Mouse (Mus musculus): ENCODE results near the gene Aasdh.

- TF ChIP-seq CTCF (IDR thresholded peaks at IDR 0.05; ENCODE audit: low read depth) = no peak
- no peak for TF ChIP-seq EP300 (IDR thresholded peaks at IDR 0.05; ENCODE audit: low read depth)
These were observed 12.2 kb downstream of the Aasdh start for GRCm38 (mm10) chr5:76893084-76893483.

Data from liver, postnatal 0 days (tissue).